Mouse (Mus musculus) kidney, postnatal 0 days (tissue): ENCODE measurements around the gene Faap100. TPM values are rescaled to one million over a fixed set of nuclear protein-coding genes. Genes with fewer than 3 reads are reported as not detected.

ENCODE experiments used
- ATAC-seq: fragments of 200-750 bp; cut with Nextera tagmentation; replicated peaks from 2 replicates; pipeline ENCODE4 v1.8.0; 2017; ENCODE audit warnings: low read depth, moderate number of reproducible peaks, moderate TSS enrichment, moderate library complexity; ENCODE audit not compliant: low FRiP score
- DNase-seq: peaks from one replicate; pipeline ENCODE4 v3.0.0-alpha.2; 2016; ENCODE audit warnings: low spot score
- H3K27ac ChIP-seq: fragments of 300-500 bp; sonication (generic); 2 replicates; pipeline ENCODE4 v1.5.1; 2014; ENCODE audit warnings: mild to moderate bottlenecking
- H3K27me3 ChIP-seq: fragments of 300-500 bp; sonication (generic); 2 replicates; pipeline ENCODE4 v1.6.1; 2014; ENCODE audit warnings: low read length, mixed read lengths; ENCODE audit not compliant: insufficient read depth
- H3K36me3 ChIP-seq: fragments of 300-500 bp; sonication (generic); 2 replicates; pipeline ENCODE4 v1.6.1; 2014; ENCODE audit warnings: low read length, mixed read lengths; ENCODE audit not compliant: insufficient read depth
- H3K4me1 ChIP-seq: fragments of 300-500 bp; sonication (generic); replicated peaks from 2 replicates; pipeline ENCODE4 v1.6.1; 2014; ENCODE audit warnings: antibody characterized with exemption, low read length, mixed read lengths; ENCODE audit not compliant: insufficient read depth
- H3K4me2 ChIP-seq: fragments of 300-500 bp; sonication (generic); 2 replicates; pipeline ENCODE4 v1.6.1; 2014; ENCODE audit warnings: mild to moderate bottlenecking, low read length, moderate library complexity, mixed read lengths
- H3K4me3 ChIP-seq: fragments of 300-500 bp; sonication (generic); replicated peaks from 2 replicates; pipeline ENCODE4 v1.5.1; 2014; ENCODE audit warnings: low read depth, low read length
- H3K9ac ChIP-seq: fragments of 300-500 bp; sonication (generic); 2 replicates; pipeline ENCODE4 v1.6.1; 2014; ENCODE audit warnings: low read depth, low read length
- H3K9me3 ChIP-seq: fragments of 300-500 bp; sonication (generic); replicated peaks from 2 replicates; pipeline ENCODE4 v1.6.1; 2016; ENCODE audit warnings: low read length, inconsistent platforms, mixed read lengths
- CTCF ChIP-seq: IDR thresholded peaks from 2 replicates; pipeline ENCODE4 v1.5.1; 2016; ENCODE audit warnings: antibody characterized with exemption, low read depth, mild to moderate bottlenecking, moderate library complexity
- WGBS: fragments of 180-500 bp; shearing (Covaris S2); extraction: QIAGEN DNeasy Blood & Tissue Kit; methylation state at CpG from one replicate; pipeline ENCODE4 v1.1.7; 2014; 5-methylcytosine and 5-hydroxymethylcytosine counted together
- microRNA-seq: library from miRNA; unstranded; fragments of <30 nt; microRNA quantifications from one replicate; pipeline ENCODE4, GENCODE M21; 2016
- polyA plus RNA-seq: library from polyadenylated mRNA; unstranded; fragments of >200 nt; fragmentation: Nextera tagmentation; extraction: Ambion mirVana; gene quantifications from 2 replicates; pipeline ENCODE4 v1.2.1, GENCODE M21; 2015

Gene Faap100
- polyA plus RNA-seq, 1 experiment from 2014 or later = 21.9 TPM

DNA sequence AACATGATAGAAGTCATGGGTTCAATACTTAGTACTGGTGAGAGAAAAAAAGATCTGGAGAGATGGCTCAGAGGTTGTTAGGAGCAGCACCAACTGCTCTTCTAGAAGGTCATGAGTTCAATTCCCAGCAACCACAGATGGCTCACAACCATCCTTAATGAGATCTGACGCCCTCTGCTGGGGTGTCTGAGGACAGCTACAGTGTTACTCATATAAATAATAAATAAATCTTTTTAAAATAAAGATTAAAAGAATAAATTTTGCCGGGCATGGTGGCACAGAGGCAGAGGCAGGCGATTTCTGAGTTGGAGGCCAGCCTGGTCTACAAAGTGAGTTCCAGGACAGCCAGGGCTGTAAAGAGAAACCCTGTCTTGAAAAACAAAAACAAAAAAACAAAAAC lies 39.8 kb downstream of the Faap100 start:
- 0 out of 2 replicates have a peak, but pooled peaks have one; percentile 10 for TF ChIP-seq CTCF
- WGBS = 76% methylated on average over 3 of the region's 3 CpGs
- no peaks in the 10 kb centered on the region for H3K36me3 ChIP-seq
- H3K27ac ChIP-seq = no peak overlapping the region
- no peak overlapping the region for H3K4me3 ChIP-seq
- DNase-seq (no peak), ATAC-seq (no peak)
- no peak overlapping the region for H3K4me2 ChIP-seq
- H3K4me1 ChIP-seq = no peaks in the 10 kb centered on the region
- H3K27me3 ChIP-seq = no peaks in the 10 kb centered on the region
- no peaks in the 10 kb centered on the region for H3K9me3 ChIP-seq
- H3K9ac ChIP-seq = no peak overlapping the region

DNA sequence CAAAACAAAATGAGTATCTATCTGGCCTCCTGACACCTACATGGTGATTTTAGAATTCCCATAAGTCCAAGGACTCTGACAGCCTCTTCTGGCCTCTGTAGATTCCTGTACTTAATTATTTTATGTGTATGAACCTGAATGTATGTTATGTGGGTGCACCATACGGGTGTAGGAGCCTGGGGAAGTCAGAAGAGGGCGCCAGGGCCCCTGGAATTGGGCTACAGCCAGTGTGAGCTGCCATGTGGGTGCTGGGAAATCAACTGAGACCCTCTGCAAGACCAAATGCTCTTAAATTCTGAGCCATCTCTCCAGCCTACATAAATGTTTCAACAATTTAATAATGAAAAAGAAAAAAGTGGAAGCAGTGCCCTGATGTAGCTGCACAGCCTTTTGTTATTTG lies 41.1 kb downstream of the Faap100 start:
- ATAC-seq (no peak), DNase-seq (no peak)
- Histone ChIP-seq H3K4me3 (no peak overlapping the region), H3K27me3 (no peaks in the 10 kb centered on the region), H3K27ac (no peak overlapping the region), H3K9me3 (no peaks in the 10 kb centered on the region), H3K36me3 (no peaks in the 10 kb centered on the region), H3K9ac (no peak overlapping the region), H3K4me2 (no peak overlapping the region), H3K4me1 (no peaks in the 10 kb centered on the region)
- WGBS = 44% methylated on average over 2 of the region's 2 CpGs
- no peak for TF ChIP-seq CTCF

DNA sequence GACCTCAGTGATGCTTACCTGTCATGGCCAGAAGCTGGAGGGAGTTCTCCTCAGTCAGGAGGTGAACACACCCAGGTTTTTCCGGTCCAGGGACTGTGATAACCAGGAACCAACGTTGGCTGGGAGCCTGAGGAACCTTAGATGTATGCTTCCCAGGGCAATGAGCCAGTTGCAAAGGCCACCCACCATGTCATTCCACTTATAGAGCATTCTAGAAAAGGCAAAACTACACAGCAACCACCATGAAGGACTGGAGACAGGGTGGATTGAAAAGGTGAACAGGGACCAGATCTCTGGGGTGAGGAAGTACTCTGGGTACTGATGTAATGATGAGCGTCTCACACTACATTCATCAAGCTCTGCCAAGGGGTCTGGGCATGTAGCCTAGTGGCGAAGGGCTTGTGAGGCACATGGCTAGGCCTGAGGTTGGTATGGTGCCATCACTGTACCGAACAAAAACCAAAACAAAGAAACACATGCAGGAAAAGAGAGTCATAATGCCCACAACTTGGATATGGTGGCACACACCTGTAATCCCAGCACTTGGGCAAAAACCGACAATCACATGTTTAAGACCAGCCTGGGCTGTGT lies 43.0 kb downstream of the Faap100 start:
- Histone ChIP-seq H3K4me3 (no peak overlapping the region), H3K9ac (no peak overlapping the region), H3K27me3 (no peaks in the 10 kb centered on the region), H3K27ac (no peak overlapping the region), H3K9me3 (no peaks in the 10 kb centered on the region), H3K36me3 (no peaks in the 10 kb centered on the region), H3K4me1 (no peaks in the 10 kb centered on the region), H3K4me2 (no peak overlapping the region)
- ATAC-seq (no peak), DNase-seq (no peak)
- no peak for TF ChIP-seq CTCF
- 81% methylated on average over 6 of the region's 6 CpGs for WGBS

DNA sequence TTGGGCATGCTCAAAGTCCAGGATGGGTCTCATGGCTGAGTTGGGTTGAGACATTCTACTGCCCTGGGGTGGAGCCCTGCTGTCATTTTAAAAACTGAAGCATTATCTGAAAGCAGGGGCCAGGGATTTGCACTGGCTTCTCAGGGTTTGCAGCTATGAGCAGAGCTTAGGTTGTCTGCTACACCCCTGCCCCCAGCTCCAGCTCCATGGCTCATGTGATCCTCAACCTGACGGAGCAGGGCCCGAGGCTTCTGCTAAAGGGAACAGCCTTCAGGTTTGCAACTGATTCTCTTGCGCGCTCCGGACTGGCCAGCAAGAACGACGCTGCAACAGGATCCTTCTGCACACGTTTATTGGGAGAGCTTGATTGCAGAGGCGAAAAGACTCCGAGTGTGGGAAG lies 58.4 kb downstream of the Faap100 start:
- TF ChIP-seq CTCF = no peak
- H3K9ac ChIP-seq = no peak overlapping the region
- H3K4me1 ChIP-seq = peaks cover 8% of the 10 kb centered on the region; the same call in 1 of the 2 replicates
- 95% methylated on average over 10 of the region's 10 CpGs for WGBS
- H3K27me3 ChIP-seq = no peaks in the 10 kb centered on the region
- DNase-seq (no peak), ATAC-seq (no peak)
- no peaks in the 10 kb centered on the region for H3K9me3 ChIP-seq
- no peaks in the 10 kb centered on the region for H3K36me3 ChIP-seq
- H3K4me3 ChIP-seq = no peak overlapping the region
- H3K27ac ChIP-seq = no peak overlapping the region
- no peak overlapping the region for H3K4me2 ChIP-seq

DNA sequence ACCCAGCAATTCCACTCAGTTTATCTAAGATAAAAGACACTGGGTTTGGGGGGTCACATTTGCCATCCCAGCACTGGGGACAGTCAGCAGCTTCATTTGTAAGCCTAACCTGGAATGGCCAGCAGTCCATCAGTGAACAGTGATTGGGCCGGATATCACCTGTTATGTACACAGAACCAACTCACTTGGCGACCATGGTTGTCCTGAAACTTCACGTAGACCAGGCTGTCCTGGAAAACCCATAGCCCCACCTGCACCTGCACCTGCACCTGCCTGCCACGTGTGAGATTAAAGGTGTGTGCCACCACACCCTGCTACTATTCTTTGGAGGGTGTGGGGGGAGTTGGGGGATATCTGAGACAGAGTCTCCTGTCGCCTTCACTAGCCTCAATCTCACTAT lies 59.3 kb downstream of the Faap100 start:
- Histone ChIP-seq H3K9me3 (no peaks in the 10 kb centered on the region), H3K4me3 (no peak overlapping the region), H3K36me3 (no peaks in the 10 kb centered on the region), H3K9ac (no peak overlapping the region), H3K27ac (no peak overlapping the region), H3K27me3 (no peaks in the 10 kb centered on the region), H3K4me2 (no peak overlapping the region), H3K4me1 (peaks cover 8% of the 10 kb centered on the region; the same call in 1 of the 2 replicates)
- TF ChIP-seq CTCF = no peak
- ATAC-seq = no peak
- WGBS = 95% methylated on average over 5 of the region's 5 CpGs
- DNase-seq = no peak

Small RNA genes lying within 50 kb of the gene (microRNA-seq; reads per million reads assigned to microRNA genes)
- gene Gm23419 (not detected), gene Mir6935 (0.60 reads per million)

Other genes starting within 250 kb of the Faap100 start
- 94.0 and 105 TPM in 2 replicates for gene Slc38a10, start 227.4 kb downstream of the Faap100 start, polyA plus RNA-seq
- gene Bahcc1, start 145.8 kb downstream of the Faap100 start, polyA plus RNA-seq = 8.2 and 8.6 TPM in 2 replicates
- gene Actg1, start 30.2 kb downstream of the Faap100 start, polyA plus RNA-seq = 2,251 and 2,404 TPM in 2 replicates
- 1.3 and 1.5 TPM in 2 replicates for gene Fscn2, start 17.2 kb downstream of the Faap100 start, polyA plus RNA-seq
- gene Nploc4, start 58.9 kb upstream of the Faap100 start, polyA plus RNA-seq = 21.0 and 23.3 TPM in 2 replicates
- gene Tspan10, start 63.9 kb upstream of the Faap100 start, polyA plus RNA-seq = not detected in 2 replicates
- 0.17 and 0.36 TPM in 2 replicates for gene Pde6g, start 74.7 kb upstream of the Faap100 start, polyA plus RNA-seq
- gene Oxld1, start 79.3 kb upstream of the Faap100 start, polyA plus RNA-seq = 24.3 and 30.3 TPM in 2 replicates
- gene Ccdc137, start 79.4 kb upstream of the Faap100 start, polyA plus RNA-seq = 26.3 and 29.5 TPM in 2 replicates
- gene Arl16, start 88.8 kb upstream of the Faap100 start, polyA plus RNA-seq = 32.7 and 35.1 TPM in 2 replicates
- 218 and 224 TPM in 2 replicates for gene Mrpl12, start 105.8 kb upstream of the Faap100 start, polyA plus RNA-seq
- gene Slc25a10, start 113.1 kb upstream of the Faap100 start, polyA plus RNA-seq = 121 and 132 TPM in 2 replicates
- gene Gcgr, start 151.9 kb upstream of the Faap100 start, polyA plus RNA-seq = 6.6 and 7.0 TPM in 2 replicates
- 218 and 227 TPM in 2 replicates for gene Mcrip1, start 171.0 kb upstream of the Faap100 start, polyA plus RNA-seq
- gene Ppp1r27, start 172.4 kb upstream of the Faap100 start, polyA plus RNA-seq = 0.30 TPM in 1 of 2 replicates, not detected in the other
- 635 and 676 TPM in 2 replicates for gene P4hb, start 194.5 kb upstream of the Faap100 start, polyA plus RNA-seq
- 444 and 506 TPM in 2 replicates for gene Arhgdia, start 202.9 kb upstream of the Faap100 start, polyA plus RNA-seq
- gene Alyref, start 219.6 kb upstream of the Faap100 start, polyA plus RNA-seq = 341 and 361 TPM in 2 replicates
- 159 and 168 TPM in 2 replicates for gene Anapc11, start 219.7 kb upstream of the Faap100 start, polyA plus RNA-seq
- 48.0 and 51.4 TPM in 2 replicates for gene Npb, start 229.7 kb upstream of the Faap100 start, polyA plus RNA-seq
- gene Pcyt2, start 239.2 kb upstream of the Faap100 start, polyA plus RNA-seq = 116 and 118 TPM in 2 replicates
- gene Sirt7, start 246.5 kb upstream of the Faap100 start, polyA plus RNA-seq = 38.8 and 41.6 TPM in 2 replicates